Mouse (Mus musculus) liver, adult 2 months (tissue): ENCODE results near the gene Atp6ap1. TPM values are rescaled to one million over a fixed set of nuclear protein-coding genes. Genes with fewer than 3 reads are reported as not detected.

Experiments used
- DNase-seq: peaks from one replicate; pipeline ENCODE4 v3.0.0-alpha.2; 2011; ENCODE audit warnings: low read depth, low spot score; ENCODE audit errors: extremely low read depth
- H3K27ac ChIP-seq: fragments of 200-500 bp; replicated peaks from 2 replicates; pipeline ENCODE4 v1.5.1; 2012; ENCODE audit warnings: low read depth, mild to moderate bottlenecking, control low read depth, inconsistent platforms, low read length; ENCODE audit not compliant: insufficient read depth
- H3K27me3 ChIP-seq: fragments of 200-500 bp; 2 replicates; pipeline ENCODE4 v1.6.1; 2012; ENCODE audit warnings: mild to moderate bottlenecking, moderate library complexity, low read length, inconsistent platforms; ENCODE audit not compliant: control insufficient read depth, insufficient read depth
- H3K36me3 ChIP-seq: fragments of 200-500 bp; 2 replicates; pipeline ENCODE4 v1.6.1; 2012; ENCODE audit warnings: low read length, inconsistent platforms; ENCODE audit not compliant: control insufficient read depth, insufficient read depth
- H3K4me1 ChIP-seq: fragments of 200-500 bp; 2 replicates; pipeline ENCODE4 v1.6.1; 2011; ENCODE audit warnings: low read length; ENCODE audit not compliant: control insufficient read depth, insufficient read depth
- H3K4me3 ChIP-seq: fragments of 200-500 bp; 2 replicates; pipeline ENCODE4 v1.5.1; 2011; ENCODE audit warnings: low read depth, mild to moderate bottlenecking, control low read depth, low read length, moderate library complexity; ENCODE audit not compliant: insufficient read depth
- H3K79me2 ChIP-seq: fragments of 200-500 bp; 2 replicates; pipeline ENCODE4 v1.6.1; 2012; ENCODE audit warnings: inconsistent platforms, mild to moderate bottlenecking, low read length, moderate library complexity; ENCODE audit not compliant: control insufficient read depth, insufficient read depth
- H3K9ac ChIP-seq: fragments of 200-500 bp; 2 replicates; pipeline ENCODE4 v1.6.1; 2012; ENCODE audit warnings: low read depth, mild to moderate bottlenecking, control low read depth, inconsistent platforms, low read length
- CTCF ChIP-seq: fragments of 200-500 bp; IDR thresholded peaks from 2 replicates; pipeline ENCODE4 v1.5.1; 2011; ENCODE audit warnings: low read depth, low read length, control low read depth
- POLR2A ChIP-seq: fragments of 200-500 bp; IDR thresholded peaks from 2 replicates; pipeline ENCODE4 v1.6.1; 2011; ENCODE audit warnings: low read length, control low read depth; ENCODE audit not compliant: insufficient read depth; ENCODE audit errors: extremely low read depth
- WGBS: fragments of 180-500 bp; shearing (Covaris S2); methylation state at CpG from one replicate; pipeline ENCODE4 v1.1.7; 2018; 5-methylcytosine and 5-hydroxymethylcytosine counted together
- polyA plus RNA-seq: library from polyadenylated mRNA; depleted of rRNA; stranded (reverse); fragments of >200 nt; gene quantifications from 2 replicates; pipeline ENCODE4 v1.2.3, GENCODE M21; 2012
- total RNA-seq: library from RNA; depleted of rRNA; stranded (reverse); fragments of >200 nt; gene quantifications from 2 replicates; pipeline ENCODE4 v1.2.3, GENCODE M21; 2014

Atp6ap1 gene
- total and polyA plus RNA-seq, 2 experiments, result 53.1 to 150 TPM

- 0 out of 2 replicates have a peak, but pooled peaks cover 3% of the 10 kb centered on the region for H3K4me1 ChIP-seq
- no peak for TF ChIP-seq CTCF
- no peak for TF ChIP-seq POLR2A
- 97% methylated on average over 3 of the region's 3 CpGs for WGBS
- no peaks in the 10 kb centered on the region for H3K27me3 ChIP-seq
- H3K27ac ChIP-seq, result no peak overlapping the region
- DNase-seq, result no peak
- H3K4me3 ChIP-seq, result no peak overlapping the region
- H3K9ac ChIP-seq, result no peak overlapping the region
- no peaks in the 10 kb centered on the region for H3K79me2 ChIP-seq
- H3K36me3 ChIP-seq, result peaks cover 3% of the 10 kb centered on the region; the same call in 1 of the 2 replicates
Measured at GRCm38 (mm10) chrX:74257746-74258145, 39.2 kb upstream of the Atp6ap1 start.

- Histone ChIP-seq H3K4me1 (peaks cover 3% of the 10 kb centered on the region; the same call in 1 of the 2 replicates), H3K79me2 (no peaks in the 10 kb centered on the region), H3K27ac (peak overlapping the region; percentile 93), H3K36me3 (peaks cover 14% of the 10 kb centered on the region), H3K9ac (peak overlapping the region; percentile 77), H3K4me3 (peak overlapping the region; percentile 70), H3K27me3 (no peaks in the 10 kb centered on the region)
- DNase-seq, result no peak
- WGBS, result 24% methylated on average over 3 of the region's 3 CpGs
- no peak for TF ChIP-seq CTCF
- TF ChIP-seq POLR2A, result no peak
Measured at GRCm38 (mm10) chrX:74269736-74270061, 27.2 kb upstream of the Atp6ap1 start.

GRCm38 (mm10) chrX:74270062-74270901, 26.6 kb upstream of the Atp6ap1 start, which contains the start of gene Rpl10:
Gene Rpl10, plus strand, starts transcription at chrX:74270812.
- Histone ChIP-seq H3K27me3 (no peaks in the 10 kb centered on the region), H3K4me3 (peak within 1 kb of the TSS; percentile 98), H3K79me2 (no peaks in the 10 kb centered on the region), H3K4me1 (peaks cover 3% of the 10 kb centered on the region; the same call in 1 of the 2 replicates), H3K36me3 (peaks cover 14% of the 10 kb centered on the region), H3K27ac (peak within 1 kb of the TSS; percentile 99), H3K9ac (peak within 1 kb of the TSS; percentile 92)
- DNase-seq, result peak; percentile 94
- 0 out of 2 replicates have a peak, but pooled peaks have one; percentile 1 for TF ChIP-seq CTCF
- peak; percentile 84 for TF ChIP-seq POLR2A
- under 1% methylated on average over 42 of the region's 42 CpGs for WGBS

- Histone ChIP-seq H3K27me3 (no peaks in the 10 kb centered on the region), H3K4me3 (peak overlapping the region; percentile 98), H3K36me3 (peaks cover 14% of the 10 kb centered on the region), H3K27ac (peak overlapping the region; percentile 92), H3K79me2 (no peaks in the 10 kb centered on the region), H3K9ac (peak overlapping the region; percentile 92), H3K4me1 (peaks cover 3% of the 10 kb centered on the region; the same call in 1 of the 2 replicates)
- under 1% methylated on average over 27 of the region's 27 CpGs for WGBS
- no peak for TF ChIP-seq POLR2A
- no peak for TF ChIP-seq CTCF
- peak; percentile 32 for DNase-seq
Measured at GRCm38 (mm10) chrX:74270902-74271551, 25.9 kb upstream of the Atp6ap1 start.

- Histone ChIP-seq H3K27ac (0 out of 2 replicates have a peak overlapping the region, but pooled peaks have one; percentile 27), H3K36me3 (peaks cover 14% of the 10 kb centered on the region), H3K4me3 (no peak overlapping the region), H3K27me3 (no peaks in the 10 kb centered on the region), H3K4me1 (peaks cover 3% of the 10 kb centered on the region; the same call in 1 of the 2 replicates), H3K9ac (no peak overlapping the region), H3K79me2 (no peaks in the 10 kb centered on the region)
- no peak for DNase-seq
- TF ChIP-seq POLR2A (no peak), CTCF (no peak)
- WGBS, result 31% methylated on average over 10 of the region's 10 CpGs
Measured at GRCm38 (mm10) chrX:74273422-74274322, 23.2 kb upstream of the Atp6ap1 start.
